Mouse (Mus musculus) liver, embryonic 14.5 days (tissue): ENCODE results near the gene Grin2b.

Experiments used
- CTCF ChIP-seq: IDR thresholded peaks from 2 replicates; pipeline ENCODE4 v1.5.1; 2016; ENCODE audit warnings: antibody characterized with exemption, low read depth, control low read depth
- EP300 ChIP-seq: IDR thresholded peaks from 2 replicates; pipeline ENCODE4 v1.6.1; 2016; ENCODE audit warnings: antibody characterized with exemption, low read depth

DNA sequence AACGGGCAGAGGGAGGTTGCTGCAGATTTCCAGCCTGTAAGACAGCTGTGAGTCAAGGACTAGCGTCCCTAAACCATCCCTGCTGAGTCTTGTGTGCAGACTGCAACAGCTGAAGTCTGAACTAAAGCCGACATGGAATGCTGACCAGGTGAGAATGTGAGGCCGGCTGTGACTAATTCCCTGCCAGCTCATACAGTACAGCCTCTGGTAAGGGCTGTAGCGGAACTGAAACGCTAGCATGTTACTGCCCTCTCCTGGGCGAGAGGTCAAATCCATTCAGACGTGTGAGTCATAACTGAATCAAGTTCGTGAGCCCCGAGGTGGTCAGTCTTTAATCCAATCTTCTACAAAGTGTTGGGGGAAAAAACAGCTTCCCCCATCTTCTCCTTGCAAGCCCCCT is 42.9 kb downstream of the Grin2b start:
- TF ChIP-seq CTCF: peak; percentile 21; the same call in 1 of the 2 replicates
- no peak for TF ChIP-seq EP300
